Mouse (Mus musculus): ENCODE measurements around the gene Fndc10.
"Not testable (repeated sequence)": the region's sequence is repeated elsewhere in the genome, so short reads cannot be mapped to it uniquely, and the experiment has no call there.

The Fndc10 gene

GRCm38 (mm10) chr4:155668689-155669597 lies 25.2 kb upstream of the Fndc10 start, which contains the start of gene Mib2:
TSS of gene Mib2 (minus strand) at chr4:155669198.
- ChIA-PET POLR2A (interaction anchor here (0.5 to 4.3 kb wide), 80 partner anchors 8 to 602 kb away, joined by 3 to 121 read pairs (median 4); partner anchors contain the start of genes Slc35e2 (in 3 of the 4), Ssu72 (in 3 of the 4), Atad3a (in 2 of the 4) and Fndc10 (in 2 of the 4)), CTCF (interaction anchor here (0.6 to 1.7 kb wide), 15 partner anchors 14 to 442 kb away, joined by 3 to 7 read pairs (median 4); partner anchors contain the start of gene Gm10563 (in 1 of the 4))

GRCm38 (mm10) chr4:155669598-155670075 lies 24.5 kb upstream of the Fndc10 start:
- ChIA-PET CTCF (interaction anchor here in 3 of 4 experiments (0.6 to 1.7 kb wide), 14 partner anchors 15 to 189 kb away, joined by 3 to 7 read pairs (median 4); partner anchors contain the start of gene Gm10563 (in 1 of the 3)), POLR2A (interaction anchor here (0.5 to 4.3 kb wide), 79 partner anchors 10 to 603 kb away, joined by 3 to 121 read pairs (median 5); partner anchors contain the start of genes Slc35e2 (in 3 of the 4), Ssu72 (in 3 of the 4), Atad3a (in 2 of the 4) and Fndc10 (in 2 of the 4))

- POLR2A ChIA-PET: interaction anchor here (0.6 to 4.3 kb wide), 38 partner anchors 11 to 189 kb away, joined by 3 to 121 read pairs (median 8); partner anchors contain the start of genes Ssu72 (in 3 of the 4), Fndc10 (in 2 of the 4), Mmp23 (in 2 of the 4) and Slc35e2 (in 2 of the 4)
- CTCF ChIA-PET: interaction anchor here in 2 of 4 experiments (0.6 to 1.5 kb wide), 5 partner anchors 16 to 30 kb away, joined by 3 to 7 read pairs (median 5); no protein-coding TSS in a partner anchor
These were observed 23.9 kb upstream of the Fndc10 start for GRCm38 (mm10) chr4:155670236-155670635.

- CTCF ChIA-PET: no interaction called here
These were observed 22.1 kb upstream of the Fndc10 start for GRCm38 (mm10) chr4:155672082-155672481.

GRCm38 (mm10) chr4:155675991-155676390 lies 18.2 kb upstream of the Fndc10 start:
- CTCF ChIA-PET: no interaction called here
- POLR2A ChIA-PET: interaction anchor here in 2 of 4 experiments (0.9 to 3.5 kb wide), 4 partner anchors 10 to 21 kb away, joined by 3 to 14 read pairs (median 4); no protein-coding TSS in a partner anchor

More at GRCm38 (mm10) chr4:155672082-155672481, 22.1 kb upstream of the Fndc10 start:
- POLR2A ChIA-PET: interaction anchor here in 1 of 4 experiments (0.8 to 1.5 kb wide), 2 partner anchors 10 to 24 kb away, joined by 3 to 10 read pairs; no protein-coding TSS in a partner anchor

- CTCF ChIA-PET: not testable (repeated sequence)
- POLR2A ChIA-PET: interaction anchor here in 2 of 4 experiments (0.6 to 1.0 kb wide), 5 partner anchors 10 to 20 kb away, joined by 3 to 4 read pairs (median 3); no protein-coding TSS in a partner anchor
These were observed 10.4 kb upstream of the Fndc10 start for GRCm38 (mm10) chr4:155683670-155684277.

- ChIA-PET CTCF (interaction anchor here in 1 of 4 experiments (1.7 kb wide), 1 partner anchor 17 kb away, joined by 7 read pairs; no protein-coding TSS in a partner anchor), POLR2A (interaction anchor here in 3 of 4 experiments (1.4 to 2.9 kb wide), 5 partner anchors 9 to 18 kb away, joined by 5 to 34 read pairs (median 19); partner anchors contain the start of gene Mib2 (in 2 of the 3))
These were observed 6.4 kb upstream of the Fndc10 start for GRCm38 (mm10) chr4:155687764-155688163.

- CTCF ChIA-PET: no interaction called here
- POLR2A ChIA-PET: interaction anchor here (0.6 to 4.5 kb wide), 10 partner anchors 11 to 1026 kb away, joined by 3 to 43 read pairs (median 4); partner anchors contain the start of genes Mib2 (in 2 of the 4) and Ssu72 (in 1 of the 4)
These were observed 3.4 kb upstream of the Fndc10 start for GRCm38 (mm10) chr4:155690571-155691375.

- ChIA-PET POLR2A (interaction anchor here in 2 of 4 experiments (0.7 to 4.5 kb wide), 8 partner anchors 9 to 39 kb away, joined by 3 to 43 read pairs (median 4); partner anchors contain the start of genes Mib2 (in 2 of the 2) and Ssu72 (in 1 of the 2)), CTCF (interaction anchor here in 1 of 4 experiments (0.8 kb wide), 1 partner anchor 29 kb away, joined by 3 read pairs; no protein-coding TSS in a partner anchor)
These were observed 1.7 kb upstream of the Fndc10 start for GRCm38 (mm10) chr4:155692421-155692820.

- POLR2A ChIA-PET: interaction anchor here (0.6 to 9.6 kb wide), 18 partner anchors 10 to 63 kb away, joined by 3 to 121 read pairs (median 11); partner anchors contain the start of genes Mib2 (in 3 of the 4), Ssu72 (in 3 of the 4) and Mmp23 (in 2 of the 4)
These were observed 600 bp downstream of the Fndc10 start for GRCm38 (mm10) chr4:155694482-155695401.

GRCm38 (mm10) chr4:155695531-155696062 lies 1.5 kb downstream of the Fndc10 start:
- ChIA-PET CTCF (interaction anchor here in 1 of 4 experiments (0.7 kb wide), 1 partner anchor 26 kb away, joined by 4 read pairs; the partner anchor contains the start of gene Mib2), POLR2A (interaction anchor here (0.6 to 9.6 kb wide), 27 partner anchors 8 to 283 kb away, joined by 3 to 121 read pairs (median 10); partner anchors contain the start of genes Mib2 (in 4 of the 4), Ssu72 (in 3 of the 4) and Mmp23 (in 2 of the 4))

More at GRCm38 (mm10) chr4:155694482-155695401, 600 bp downstream of the Fndc10 start:
- CTCF ChIA-PET: interaction anchor here in 1 of 4 experiments (0.7 kb wide), 1 partner anchor 25 kb away, joined by 4 read pairs; the partner anchor contains the start of gene Mib2

GRCm38 (mm10) chr4:155696261-155697255 lies 2.4 kb downstream of the Fndc10 start:
- CTCF ChIA-PET: interaction anchor here (0.6 to 1.3 kb wide), 7 partner anchors 27 to 451 kb away, joined by 3 to 6 read pairs (median 4); partner anchors contain the start of gene Mib2 (in 1 of the 4)
- POLR2A ChIA-PET: interaction anchor here (0.6 to 9.6 kb wide), 66 partner anchors 8 to 473 kb away, joined by 3 to 121 read pairs (median 4); partner anchors contain the start of genes Mib2 (in 4 of the 4), Mmp23 (in 3 of the 4), Ssu72 (in 2 of the 4) and Gm10563 (in 1 of the 4)

- CTCF ChIA-PET: interaction anchor here in 3 of 4 experiments (0.6 to 1.6 kb wide), 8 partner anchors 10 to 274 kb away, joined by 3 to 6 read pairs (median 4); partner anchors contain the start of genes Gm10563 (in 2 of the 3), Mib2 (in 1 of the 3) and Mmp23 (in 1 of the 3)
- POLR2A ChIA-PET: interaction anchor here in 3 of 4 experiments (0.6 to 9.6 kb wide), 14 partner anchors 10 to 451 kb away, joined by 3 to 121 read pairs (median 4); partner anchors contain the start of genes Mib2 (in 2 of the 3), Faap20 (in 1 of the 3) and Mmp23 (in 1 of the 3)
These were observed 6.3 kb downstream of the Fndc10 start for GRCm38 (mm10) chr4:155700425-155700824.
